Mouse (Mus musculus) intestine, embryonic 16.5 days (tissue): ENCODE measurements around the gene Macrod1. TPM values are rescaled to one million over a fixed set of nuclear protein-coding genes. Genes with fewer than 3 reads are reported as not detected.
A peak's percentile ranks its signal among the peaks of the same experiment; 100 is the strongest.

Experiments used
- ATAC-seq: fragments of 200-750 bp; cut with Nextera tagmentation; 2 replicates; pipeline ENCODE4 v1.8.0; 2017; ENCODE audit warnings: moderate TSS enrichment, moderate library complexity
- H3K27ac ChIP-seq: fragments of 300-500 bp; sonication (generic); 2 replicates; pipeline ENCODE4 v1.5.1; 2014; ENCODE audit warnings: mild to moderate bottlenecking, low read length
- H3K27me3 ChIP-seq: fragments of 300-500 bp; sonication (generic); replicated peaks from 2 replicates; pipeline ENCODE4 v1.6.1; 2014; ENCODE audit warnings: low read length, control low read depth, mixed read lengths; ENCODE audit not compliant: control insufficient read depth, insufficient read depth
- H3K36me3 ChIP-seq: fragments of 300-500 bp; sonication (generic); 2 replicates; pipeline ENCODE4 v1.6.1; 2014; ENCODE audit warnings: low read length, control low read depth; ENCODE audit not compliant: control insufficient read depth, insufficient read depth
- H3K4me1 ChIP-seq: fragments of 300-500 bp; sonication (generic); 2 replicates; pipeline ENCODE4 v1.6.1; 2014; ENCODE audit warnings: low read length, control low read depth, mixed read lengths; ENCODE audit not compliant: control insufficient read depth, insufficient read depth
- H3K4me2 ChIP-seq: fragments of 300-500 bp; sonication (generic); 2 replicates; pipeline ENCODE4 v1.6.1; 2014; ENCODE audit warnings: low read depth, low read length, control low read depth
- H3K4me3 ChIP-seq: fragments of 300-500 bp; sonication (generic); 2 replicates; pipeline ENCODE4 v1.5.1; 2014; ENCODE audit warnings: mild to moderate bottlenecking, low read length
- H3K9ac ChIP-seq: fragments of 300-500 bp; sonication (generic); 2 replicates; pipeline ENCODE4 v1.6.1; 2014; ENCODE audit warnings: low read depth, low read length
- H3K9me3 ChIP-seq: fragments of 300-500 bp; sonication (generic); 2 replicates; pipeline ENCODE4 v1.6.1; 2016; ENCODE audit warnings: low read length, control low read depth; ENCODE audit not compliant: control insufficient read depth
- WGBS: fragments of 180-500 bp; shearing (Covaris S2); extraction: QIAGEN DNeasy Blood & Tissue Kit; methylation state at CpG from one replicate; pipeline ENCODE4 v1.1.7; 2014; 5-methylcytosine and 5-hydroxymethylcytosine counted together
- polyA plus RNA-seq: library from polyadenylated mRNA; unstranded; fragments of >200 nt; fragmentation: Nextera tagmentation; extraction: Ambion mirVana; gene quantifications from 2 replicates; pipeline ENCODE4 v1.2.1, GENCODE M21; 2015

Macrod1 gene
- polyA plus RNA-seq, 1 experiment from 2014 or later: 11.6 TPM

- WGBS: 87% methylated on average over 9 of the region's 9 CpGs
- ATAC-seq: no peak
Measured at GRCm38 (mm10) chr19:7235461-7235860, 178.9 kb downstream of the Macrod1 start.

GRCm38 (mm10) chr19:7236011-7236410 lies 179.4 kb downstream of the Macrod1 start:
- Histone ChIP-seq H3K4me3 (no peak overlapping the region), H3K27ac (no peak overlapping the region), H3K9ac (no peak overlapping the region), H3K27me3 (no peaks in the 10 kb centered on the region), H3K9me3 (no peaks in the 10 kb centered on the region), H3K4me2 (no peak overlapping the region), H3K36me3 (peaks cover 3% of the 10 kb centered on the region), H3K4me1 (peaks cover 3% of the 10 kb centered on the region; the same call in 1 of the 2 replicates)
- 95% methylated on average over 2 of the region's 2 CpGs for WGBS
- ATAC-seq: no peak

More at GRCm38 (mm10) chr19:7235461-7235860, 178.9 kb downstream of the Macrod1 start:
- Histone ChIP-seq H3K27me3 (no peaks in the 10 kb centered on the region), H3K27ac (no peak overlapping the region), H3K4me2 (no peak overlapping the region), H3K4me1 (peaks cover 3% of the 10 kb centered on the region; the same call in 1 of the 2 replicates), H3K4me3 (no peak overlapping the region), H3K36me3 (peaks cover 3% of the 10 kb centered on the region), H3K9ac (no peak overlapping the region), H3K9me3 (no peaks in the 10 kb centered on the region)

- peaks cover 3% of the 10 kb centered on the region for H3K36me3 ChIP-seq
- no peak overlapping the region for H3K9ac ChIP-seq
- peaks cover 3% of the 10 kb centered on the region; the same call in 1 of the 2 replicates for H3K4me1 ChIP-seq
- no peak overlapping the region for H3K4me2 ChIP-seq
- no peak for ATAC-seq
- no peak overlapping the region for H3K4me3 ChIP-seq
- H3K27ac ChIP-seq: no peak overlapping the region
- H3K27me3 ChIP-seq: no peaks in the 10 kb centered on the region
- 93% methylated on average over 4 of the region's 4 CpGs for WGBS
- H3K9me3 ChIP-seq: no peaks in the 10 kb centered on the region
Measured at GRCm38 (mm10) chr19:7236742-7237141, 180.1 kb downstream of the Macrod1 start.

- Histone ChIP-seq H3K9me3 (no peaks in the 10 kb centered on the region), H3K4me3 (peak overlapping the region; percentile 73; the same call in 1 of the 2 replicates), H3K36me3 (no peaks in the 10 kb centered on the region), H3K27ac (no peak overlapping the region), H3K27me3 (no peaks in the 10 kb centered on the region), H3K4me1 (peaks cover 3% of the 10 kb centered on the region; the same call in 1 of the 2 replicates), H3K9ac (peak overlapping the region; percentile 84; the same call in 1 of the 2 replicates), H3K4me2 (peak overlapping the region; percentile 77)
- WGBS: 88% methylated on average over 3 of the region's 3 CpGs
- ATAC-seq: no peak
Measured at GRCm38 (mm10) chr19:7239574-7239973, 183.0 kb downstream of the Macrod1 start.

GRCm38 (mm10) chr19:7240291-7240690 lies 183.7 kb downstream of the Macrod1 start:
- H3K27ac ChIP-seq: peak overlapping the region; percentile 77
- H3K4me1 ChIP-seq: peaks cover 3% of the 10 kb centered on the region; the same call in 1 of the 2 replicates
- peak overlapping the region; percentile 73 for H3K4me3 ChIP-seq
- no peaks in the 10 kb centered on the region for H3K36me3 ChIP-seq
- 0 out of 2 replicates have a peak, but pooled peaks have one; percentile 1 for ATAC-seq
- H3K27me3 ChIP-seq: no peaks in the 10 kb centered on the region
- WGBS: under 1% methylated on average over 13 of the region's 13 CpGs
- H3K9ac ChIP-seq: peak overlapping the region; percentile 84
- no peaks in the 10 kb centered on the region for H3K9me3 ChIP-seq
- peak overlapping the region; percentile 77 for H3K4me2 ChIP-seq

- WGBS: under 1% methylated on average over 78 of the region's 80 CpGs
- H3K9ac ChIP-seq: peak within 1 kb of the TSS; percentile 84
- H3K36me3 ChIP-seq: no peaks in the 10 kb centered on the region
- peak within 1 kb of the TSS; percentile 73 for H3K4me3 ChIP-seq
- peak within 1 kb of the TSS; percentile 77 for H3K27ac ChIP-seq
- peaks cover 3% of the 10 kb centered on the region; the same call in 1 of the 2 replicates for H3K4me1 ChIP-seq
- H3K4me2 ChIP-seq: peak within 1 kb of the TSS; percentile 77
- H3K9me3 ChIP-seq: no peaks in the 10 kb centered on the region
- H3K27me3 ChIP-seq: no peaks in the 10 kb centered on the region
- ATAC-seq: peak; percentile 97
Measured at GRCm38 (mm10) chr19:7240782-7241690, 184.4 kb downstream of the Macrod1 start, which contains the start of gene Naa40. TSS of gene Naa40 (minus strand) at chr19:7241183.

- Histone ChIP-seq H3K9ac (no peak overlapping the region), H3K27me3 (no peaks in the 10 kb centered on the region), H3K4me2 (no peak overlapping the region), H3K27ac (no peak overlapping the region), H3K36me3 (no peaks in the 10 kb centered on the region), H3K4me3 (no peak overlapping the region), H3K4me1 (no peaks in the 10 kb centered on the region), H3K9me3 (no peaks in the 10 kb centered on the region)
- 74% methylated on average over 3 of the region's 3 CpGs for WGBS
- 0 out of 2 replicates have a peak, but pooled peaks have one; percentile 20 for ATAC-seq
Measured at GRCm38 (mm10) chr19:7246021-7246420, 189.4 kb downstream of the Macrod1 start.

Other genes starting within 250 kb of the Macrod1 start
- gene Rps6ka4, start 216.2 kb upstream of the Macrod1 start, polyA plus RNA-seq: 20.5 and 20.7 TPM in 2 replicates
- 1.1 and 1.3 TPM in 2 replicates for gene Ccdc88b, start 198.6 kb upstream of the Macrod1 start, polyA plus RNA-seq
- gene Trmt112, start 147.1 kb upstream of the Macrod1 start, polyA plus RNA-seq: 97.6 and 111 TPM in 2 replicates
- gene Prdx5, start 146.7 kb upstream of the Macrod1 start, polyA plus RNA-seq: 234 and 241 TPM in 2 replicates
- gene Esrra, start 135.0 kb upstream of the Macrod1 start, polyA plus RNA-seq: 41.7 and 47.7 TPM in 2 replicates
- gene Catsperz, start 131.4 kb upstream of the Macrod1 start, polyA plus RNA-seq: 0.73 and 1.4 TPM in 2 replicates
- 0.45 and 0.48 TPM in 2 replicates for gene Kcnk4, start 122.3 kb upstream of the Macrod1 start, polyA plus RNA-seq
- 77.7 and 80.5 TPM in 2 replicates for gene Bad, start 114.9 kb upstream of the Macrod1 start, polyA plus RNA-seq
- gene Gpr137, start 114.3 kb upstream of the Macrod1 start, polyA plus RNA-seq: 20.6 and 21.1 TPM in 2 replicates
- 57.9 and 58.2 TPM in 2 replicates for gene Ppp1r14b, start 81.8 kb upstream of the Macrod1 start, polyA plus RNA-seq
- 198 and 222 TPM in 2 replicates for gene Plcb3, start 80.3 kb upstream of the Macrod1 start, polyA plus RNA-seq
- gene Fkbp2, start 76.3 kb upstream of the Macrod1 start, polyA plus RNA-seq: 176 and 195 TPM in 2 replicates
- gene Vegfb, start 69.2 kb upstream of the Macrod1 start, polyA plus RNA-seq: 18.3 and 21.5 TPM in 2 replicates
- gene Dnajc4, start 64.2 kb upstream of the Macrod1 start, polyA plus RNA-seq: 26.9 and 29.5 TPM in 2 replicates
- 33.0 and 40.2 TPM in 2 replicates for gene Nudt22, start 60.7 kb upstream of the Macrod1 start, polyA plus RNA-seq
- 8.9 and 9.5 TPM in 2 replicates for gene Trpt1, start 60.7 kb upstream of the Macrod1 start, polyA plus RNA-seq
- 13.0 and 14.4 TPM in 2 replicates for gene Fermt3, start 37.3 kb upstream of the Macrod1 start, polyA plus RNA-seq
- gene Stip1, start 16.8 kb upstream of the Macrod1 start, polyA plus RNA-seq: 194 and 208 TPM in 2 replicates
- gene Flrt1, start 48.9 kb downstream of the Macrod1 start, polyA plus RNA-seq: 1.6 and 1.9 TPM in 2 replicates
- 162 and 166 TPM in 2 replicates for gene Otub1, start 149.5 kb downstream of the Macrod1 start, polyA plus RNA-seq
- gene Cox8a, start 160.8 kb downstream of the Macrod1 start, polyA plus RNA-seq: 1,467 and 1,508 TPM in 2 replicates
- gene Naa40, start 184.4 kb downstream of the Macrod1 start, polyA plus RNA-seq: 48.4 and 51.9 TPM in 2 replicates
- 6.5 and 9.0 TPM in 2 replicates for gene Rcor2, start 210.5 kb downstream of the Macrod1 start, polyA plus RNA-seq